Mouse (Mus musculus) liver, embryonic 14.5 days (tissue): ENCODE results near the gene Gm45753.

ENCODE experiments used
- CTCF ChIP-seq: IDR thresholded peaks from 2 replicates; pipeline ENCODE4 v1.5.1; 2016; ENCODE audit warnings: antibody characterized with exemption, low read depth, control low read depth
- EP300 ChIP-seq: IDR thresholded peaks from 2 replicates; pipeline ENCODE4 v1.6.1; 2016; ENCODE audit warnings: antibody characterized with exemption, low read depth

DNA sequence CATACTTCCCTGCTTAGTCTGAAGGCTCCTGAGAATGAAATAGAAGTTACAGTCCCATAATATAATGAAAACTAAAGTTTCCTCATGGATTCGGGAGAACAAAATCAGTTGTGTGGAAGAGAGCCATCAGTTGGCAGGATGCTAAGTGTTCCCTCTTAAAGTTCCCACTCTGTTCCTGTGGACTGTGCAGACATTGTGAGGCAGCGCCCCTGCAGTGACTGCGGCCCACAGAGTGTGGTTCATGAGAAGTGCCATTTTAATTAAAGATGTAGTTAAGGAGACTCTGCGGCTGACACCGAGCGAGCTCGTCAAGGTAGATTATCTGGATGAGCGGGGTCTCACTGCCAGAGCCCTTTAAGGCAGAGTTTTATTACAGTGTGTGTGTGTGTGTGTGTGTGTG, 5.9 kb downstream of the Gm45753 start:
- TF ChIP-seq CTCF (no peak), EP300 (no peak)
